ENCODE assay signal across 41 mouse cellular contexts in the genomic region with DNA sequence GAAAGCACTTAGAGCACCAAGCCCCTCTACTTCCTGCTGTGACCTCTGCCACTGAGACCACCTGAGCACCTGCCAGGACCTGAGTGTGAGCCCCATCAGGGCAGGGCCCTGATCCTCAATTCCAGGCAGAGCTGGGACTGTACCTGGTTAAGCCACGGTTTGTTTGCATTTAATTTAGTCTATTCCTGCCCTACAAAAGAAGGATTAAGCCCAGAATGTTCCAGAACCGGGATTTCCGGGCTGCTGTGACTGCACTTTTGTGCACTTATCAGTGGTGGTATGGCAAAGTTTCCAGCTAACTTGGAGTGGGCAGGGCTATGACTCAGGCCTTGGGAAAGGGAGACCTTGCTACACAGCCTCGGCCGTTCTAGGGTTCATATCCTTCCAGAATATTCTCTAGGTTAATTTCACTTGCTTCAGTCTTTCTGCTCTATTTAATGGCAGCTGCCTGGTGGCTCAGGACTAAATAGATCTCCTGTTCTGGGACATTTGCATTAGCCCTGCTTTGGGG. TPM values are rescaled to one million over a fixed set of nuclear protein-coding genes. Genes with fewer than 3 reads are reported as not detected.
DNase-seq lines count a peak whose midpoint lies in the region; ATAC-seq and TF ChIP-seq lines count a peak whose summit lies in the region.
"Had no signal": no experiment of that assay in that cellular context is flagged by ENCODE, and none has a peak within 500 bp of the region (broad histone marks: within the 10 kb centered on the region; RNA-seq: fewer than 3 reads in every experiment).

No protein-coding gene starts in this region.

- H3K4me3 ChIP-seq in heart, postnatal 0 days (ENCODE audit: low read depth, low read length): no peak overlapping the region
- no peak overlapping the region for H3K4me3 ChIP-seq in stomach, embryonic 14.5 days (ENCODE audit: low read depth, low read length)
- no peak overlapping the region for H3K4me3 ChIP-seq in forebrain, embryonic 10.5 days
- H3K4me3 ChIP-seq: erythroblast, embryonic 14.5 days; forebrain, embryonic 12.5 days; heart, embryonic 10.5 days; heart, embryonic 15.5 days; hindbrain, embryonic 13.5 days; limb, embryonic 10.5 days; limb, embryonic 15.5 days; liver, embryonic 13.5 days; neural tube, embryonic 13.5 days had no signal

- H3K4me1 ChIP-seq in heart, postnatal 0 days (ENCODE audit: control insufficient read depth, insufficient read depth): peaks cover 22% of the 10 kb centered on the region
- H3K4me1 ChIP-seq in stomach, embryonic 14.5 days (ENCODE audit: control insufficient read depth, insufficient read depth, low read length): no peaks in the 10 kb centered on the region
- 0 out of 2 replicates have a peak, but pooled peaks cover 3% of the 10 kb centered on the region for H3K4me1 ChIP-seq in forebrain, embryonic 10.5 days
- H3K4me1 ChIP-seq: forebrain, embryonic 12.5 days; hindbrain, embryonic 13.5 days; limb, embryonic 15.5 days; neural tube, embryonic 13.5 days had no signal

- intact Hi-C loops in heart, postnatal 10 days (cut with DNase I): no loop called here

- no peaks in the 10 kb centered on the region for H3K36me3 ChIP-seq in heart, postnatal 0 days (replicated peaks; ENCODE audit: control insufficient read depth, insufficient read depth, low read length)
- no peaks in the 10 kb centered on the region for H3K36me3 ChIP-seq in stomach, embryonic 14.5 days (ENCODE audit: control insufficient read depth, insufficient read depth, low read length)
- H3K36me3 ChIP-seq in forebrain, embryonic 10.5 days (replicated peaks): no peaks in the 10 kb centered on the region
- H3K36me3 ChIP-seq: forebrain, embryonic 12.5 days; heart, embryonic 10.5 days; heart, embryonic 15.5 days; hindbrain, embryonic 13.5 days; limb, embryonic 10.5 days; limb, embryonic 15.5 days; liver, embryonic 13.5 days; neural tube, embryonic 13.5 days had no signal

- no peak for ATAC-seq in heart, postnatal 0 days (ENCODE audit: insufficient read depth, low read depth)
- ATAC-seq in stomach, embryonic 14.5 days (ENCODE audit: insufficient number of reproducible peaks, insufficient read depth, low FRiP score, low read depth): peak; percentile 44; the same call in 1 of the 2 replicates
- ATAC-seq: activated CD4-positive, CD25-positive, alpha-beta regulatory T cell, adult 4 months; forebrain, postnatal 0 days; intestine, embryonic 16.5 days had no signal

- DNase-seq in heart, postnatal 0 days (ENCODE audit: low spot score): no peak
- DNase-seq in heart, postnatal 10 days: no peak
- peak; percentile 10 for DNase-seq in 3T3-L1 (ENCODE audit: low read depth, low spot score)
- DNase-seq in adrenal gland, adult 8-10 months: peak; percentile 47
- no peak for DNase-seq in left cerebral cortex, adult 9 months (ENCODE audit: low spot score in 2 of 2)
- no peak for DNase-seq in forebrain, embryonic 10.5 days (ENCODE audit: extremely low spot score, low spot score)
- DNase-seq in thymus, postnatal 25 days: no peak
- DNase-seq: B cell, adult 2 months; cerebellum, adult 11-12 months; cerebellum, postnatal 14 days; forebrain, postnatal 0 days; gastrocnemius, postnatal 10 days; heart, postnatal 4 days; kidney, adult 8-10 months; kidney, postnatal 4 days; liver, embryonic 13.5 days; lung, postnatal 14 days; retina, postnatal 1 day; right cerebral cortex, postnatal 14 days; thymus, adult 18-20 months; thymus, postnatal 4 days had no signal

- H3K27ac ChIP-seq in heart, postnatal 0 days (ENCODE audit: low read depth): 0 out of 2 replicates have a peak overlapping the region, but pooled peaks have one; percentile 91
- peak overlapping the region; percentile 27; the same call in 1 of the 2 replicates for H3K27ac ChIP-seq in stomach, embryonic 14.5 days (ENCODE audit: low read length)
- H3K27ac ChIP-seq in forebrain, embryonic 10.5 days: no peak overlapping the region
- H3K27ac ChIP-seq: forebrain, embryonic 12.5 days; heart, embryonic 10.5 days; heart, embryonic 15.5 days; hindbrain, embryonic 13.5 days; kidney, postnatal 0 days; limb, embryonic 10.5 days; limb, embryonic 15.5 days; liver, embryonic 13.5 days; neural tube, embryonic 13.5 days had no signal

- H3K9ac ChIP-seq in heart, postnatal 0 days (replicated peaks; ENCODE audit: low read depth, low read length): no peak overlapping the region
- no peak overlapping the region for H3K9ac ChIP-seq in stomach, embryonic 14.5 days (replicated peaks; ENCODE audit: low read depth, low read length)
- H3K9ac ChIP-seq: forebrain, embryonic 12.5 days; forebrain, postnatal 0 days; heart, embryonic 15.5 days; hindbrain, embryonic 13.5 days; limb, embryonic 15.5 days; liver, embryonic 13.5 days; neural tube, embryonic 13.5 days had no signal

- no peak overlapping the region for H3K4me2 ChIP-seq in heart, postnatal 0 days (ENCODE audit: low read depth, low read length)
- H3K4me2 ChIP-seq in stomach, embryonic 14.5 days (replicated peaks; ENCODE audit: low read depth, low read length): no peak overlapping the region
- H3K4me2 ChIP-seq: forebrain, embryonic 12.5 days; heart, embryonic 15.5 days; hindbrain, embryonic 13.5 days; limb, embryonic 15.5 days; liver, embryonic 13.5 days; midbrain, embryonic 11.5 days; neural tube, embryonic 13.5 days had no signal

- WGBS in heart, postnatal 0 days: 50% methylated on average over 5 of the region's 5 CpGs
- WGBS in stomach, embryonic 14.5 days: 56% methylated on average over 5 of the region's 5 CpGs
- 74% methylated on average over 5 of the region's 5 CpGs for WGBS in forebrain, embryonic 10.5 days

- TF ChIP-seq CTCF in heart, postnatal 0 days (IDR thresholded peaks at IDR 0.05; ENCODE audit: low read depth): no peak

- H3K9me3 ChIP-seq in heart, postnatal 0 days (replicated peaks; ENCODE audit: control insufficient read depth, low read length): no peaks in the 10 kb centered on the region
- H3K9me3 ChIP-seq in stomach, embryonic 14.5 days (ENCODE audit: control insufficient read depth, low read depth, low read length): no peaks in the 10 kb centered on the region
- no peaks in the 10 kb centered on the region for H3K9me3 ChIP-seq in forebrain, embryonic 10.5 days
- H3K9me3 ChIP-seq: forebrain, embryonic 12.5 days; heart, embryonic 10.5 days; heart, embryonic 15.5 days; hindbrain, embryonic 13.5 days; limb, embryonic 10.5 days; limb, embryonic 15.5 days; liver, embryonic 13.5 days; neural tube, embryonic 13.5 days had no signal

- no peaks in the 10 kb centered on the region for H3K27me3 ChIP-seq in heart, postnatal 0 days (ENCODE audit: control insufficient read depth, insufficient read depth, low read length)
- no peaks in the 10 kb centered on the region for H3K27me3 ChIP-seq in stomach, embryonic 14.5 days (ENCODE audit: control insufficient read depth, insufficient read depth, low read length)
- H3K27me3 ChIP-seq in forebrain, embryonic 10.5 days (ENCODE audit: poor library complexity, severe bottlenecking): no peaks in the 10 kb centered on the region
- H3K27me3 ChIP-seq: forebrain, embryonic 12.5 days; heart, embryonic 15.5 days; hindbrain, embryonic 13.5 days; limb, embryonic 15.5 days; liver, embryonic 13.5 days; neural tube, embryonic 13.5 days had no signal

- no peak for TF ChIP-seq EP300 in heart, postnatal 0 days (IDR thresholded peaks at IDR 0.05; ENCODE audit: low read depth)

RNA-seq across cellular contexts. Expression of gene Bpifb1, which starts 3.4 kb away (rescaled TPM):
- total RNA-seq in heart, postnatal 0 days (2014; rRNA removed; ENCODE audit: low replicate concordance): 5.8 TPM in 1 of 2 replicates, not detected in the other
- 0.38 and 1.1 TPM in 2 replicates for polyA plus RNA-seq in heart, postnatal 0 days (2015; fragmentation: Nextera tagmentation; extraction: Ambion mirVana)
- under 1 TPM; 0.15 to 0.24 TPM for total RNA-seq in heart, postnatal 10 days (2021)
- not detected for total RNA-seq in adrenal gland, adult 8-10 months (2022)
- 148 and 184 TPM in 2 replicates for polyA plus RNA-seq in stomach, embryonic 14.5 days (2014; fragmentation: Nextera tagmentation; extraction: Ambion mirVana)
- not detected in 2 replicates for polyA plus RNA-seq in forebrain, embryonic 10.5 days (2016; fragmentation: Nextera tagmentation; extraction: Ambion mirVana)
- total RNA-seq: gastrocnemius, postnatal 10 days; megakaryocyte, adult 5-6 weeks had no signal
- polyA plus RNA-seq: activated CD4-positive, CD25-positive, alpha-beta regulatory T cell, adult 4 months; erythroblast, embryonic 14.5 days; forebrain, embryonic 12.5 days; gonadal fat pad, adult 2 months; hindbrain, embryonic 13.5 days; limb, embryonic 10.5 days; midbrain, embryonic 11.5 days; neural tube, embryonic 13.5 days; small intestine, adult 2 months had no signal

RNA-seq across cellular contexts. Expression of gene Bpifb5, which starts 29.5 kb away (rescaled TPM):
- total RNA-seq in heart, postnatal 0 days (2014; rRNA removed; ENCODE audit: low replicate concordance): 1.2 TPM in 1 of 2 replicates, not detected in the other
- polyA plus RNA-seq in heart, postnatal 0 days (2015; fragmentation: Nextera tagmentation; extraction: Ambion mirVana): 0.18 and 0.37 TPM in 2 replicates
- not detected for total RNA-seq in heart, postnatal 10 days (2021)
- total RNA-seq in adrenal gland, adult 8-10 months (2022): under 1 TPM in 2 of 4 experiments, not detected in 2; 0.24 to 0.35 TPM
- 0.45 and 1.0 TPM in 2 replicates for polyA plus RNA-seq in stomach, embryonic 14.5 days (2014; fragmentation: Nextera tagmentation; extraction: Ambion mirVana)
- 0.18 and 0.33 TPM in 2 replicates for polyA plus RNA-seq in forebrain, embryonic 10.5 days (2016; fragmentation: Nextera tagmentation; extraction: Ambion mirVana)
- total RNA-seq: gastrocnemius, postnatal 10 days; heart, postnatal 4 days; layer of hippocampus, postnatal 36 days; megakaryocyte, adult 5-6 weeks had no signal
- polyA plus RNA-seq: activated CD4-positive, CD25-positive, alpha-beta regulatory T cell, adult 4 months; erythroblast, embryonic 14.5 days; liver, embryonic 13.5 days; neural tube, embryonic 13.5 days; small intestine, adult 2 months had no signal

RNA-seq across cellular contexts. Expression of gene Bpifa5, which starts 31.6 kb away (rescaled TPM):
- total RNA-seq in heart, postnatal 0 days (2014; rRNA removed; ENCODE audit: low replicate concordance): not detected in 2 replicates
- not detected in 2 replicates for polyA plus RNA-seq in heart, postnatal 0 days (2015; fragmentation: Nextera tagmentation; extraction: Ambion mirVana)
- not detected for total RNA-seq in heart, postnatal 10 days (2021)
- total RNA-seq in adrenal gland, adult 8-10 months (2022): not detected
- polyA plus RNA-seq in stomach, embryonic 14.5 days (2014; fragmentation: Nextera tagmentation; extraction: Ambion mirVana): not detected in 2 replicates
- not detected in 2 replicates for polyA plus RNA-seq in forebrain, embryonic 10.5 days (2016; fragmentation: Nextera tagmentation; extraction: Ambion mirVana)
- total RNA-seq: forebrain, postnatal 0 days; gastrocnemius, postnatal 10 days; heart, postnatal 4 days; layer of hippocampus, postnatal 36 days; left cerebral cortex, postnatal 10 days; megakaryocyte, adult 5-6 weeks had no signal
- polyA plus RNA-seq: activated CD4-positive, CD25-positive, alpha-beta regulatory T cell, adult 4 months; cortical plate, adult 2 months; embryonic facial prominence, embryonic 14.5 days; erythroblast, embryonic 14.5 days; forebrain, embryonic 12.5 days; forebrain, postnatal 0 days; gonadal fat pad, adult 2 months; heart, embryonic 10.5 days; heart, embryonic 15.5 days; hindbrain, embryonic 13.5 days; intestine, embryonic 16.5 days; kidney, postnatal 0 days; limb, embryonic 10.5 days; limb, embryonic 15.5 days; midbrain, embryonic 11.5 days; neural tube, embryonic 13.5 days; small intestine, adult 2 months had no signal

RNA-seq across cellular contexts. Expression of gene Bpifa1, which starts 51.4 kb away (rescaled TPM):
- total RNA-seq in heart, postnatal 0 days (2014; rRNA removed; ENCODE audit: low replicate concordance): not detected in 2 replicates
- polyA plus RNA-seq in heart, postnatal 0 days (2015; fragmentation: Nextera tagmentation; extraction: Ambion mirVana): 0.66 TPM in 1 of 2 replicates, not detected in the other
- under 1 TPM in 1 of 2 experiments, not detected in 1; 0.24 TPM for total RNA-seq in heart, postnatal 10 days (2021)
- not detected for total RNA-seq in adrenal gland, adult 8-10 months (2022)
- polyA plus RNA-seq in stomach, embryonic 14.5 days (2014; fragmentation: Nextera tagmentation; extraction: Ambion mirVana): not detected in 2 replicates
- not detected in 2 replicates for polyA plus RNA-seq in forebrain, embryonic 10.5 days (2016; fragmentation: Nextera tagmentation; extraction: Ambion mirVana)
- total RNA-seq: gastrocnemius, postnatal 10 days; heart, postnatal 4 days; layer of hippocampus, postnatal 36 days; left cerebral cortex, postnatal 10 days; megakaryocyte, adult 5-6 weeks had no signal
- polyA plus RNA-seq: activated CD4-positive, CD25-positive, alpha-beta regulatory T cell, adult 4 months; cortical plate, adult 2 months; erythroblast, embryonic 14.5 days; forebrain, embryonic 12.5 days; gonadal fat pad, adult 2 months; heart, embryonic 10.5 days; hindbrain, embryonic 13.5 days; intestine, embryonic 16.5 days; kidney, postnatal 0 days; limb, embryonic 10.5 days; limb, embryonic 15.5 days; midbrain, embryonic 11.5 days; neural tube, embryonic 13.5 days; small intestine, adult 2 months had no signal

Comparison
In these comparisons a context has a peak if more than half of its experiments do, and no peak if none do; other contexts are left out.
1. DNase-seq: peak in 3T3-L1 (single experiment) and adrenal gland, adult 8-10 months (single experiment); none in heart, postnatal 0 days (single experiment), heart, postnatal 10 days (0 of 2), left cerebral cortex, adult 9 months (0 of 2), forebrain, embryonic 10.5 days (single experiment) and thymus, postnatal 25 days (single experiment).